Comparison of ENCODE assay signal across 11 mouse cellular contexts in genomic region chr11:5263078-5263730, GRCm38 (mm10). TPM values are rescaled to one million over a fixed set of nuclear protein-coding genes. Genes with fewer than 3 reads are reported as not detected.
DNase-seq lines count a peak whose midpoint lies in the region; ATAC-seq and TF ChIP-seq lines count a peak whose summit lies in the region.
"Had no signal": no experiment of that assay in that cellular context is flagged by ENCODE, and none has a peak within 500 bp of the region (broad histone marks: within the 10 kb centered on the region; RNA-seq: fewer than 3 reads in every experiment).

No protein-coding gene starts in this region.

- WGBS in heart, embryonic 11.5 days (ENCODE audit: insufficient replicate concordance): 52% methylated on average over 26 of the region's 26 CpGs
- 71% methylated on average over 26 of the region's 26 CpGs for WGBS in heart, adult 2 months
- WGBS in lung, embryonic 15.5 days: 51% methylated on average over 26 of the region's 26 CpGs
- WGBS in stomach, embryonic 16.5 days: 62% methylated on average over 26 of the region's 26 CpGs

- TF ChIP-seq CTCF in heart, adult 2 months (IDR thresholded peaks at IDR 0.05): no peak

- H3K27me3 ChIP-seq in heart, embryonic 11.5 days (ENCODE audit: control insufficient read depth, insufficient read depth, low read length): no peaks in the 10 kb centered on the region
- no peaks in the 10 kb centered on the region for H3K27me3 ChIP-seq in heart, adult 2 months (ENCODE audit: control insufficient read depth, insufficient read depth, low read length)
- no peaks in the 10 kb centered on the region for H3K27me3 ChIP-seq in lung, embryonic 15.5 days
- no peaks in the 10 kb centered on the region for H3K27me3 ChIP-seq in stomach, embryonic 16.5 days (ENCODE audit: control insufficient read depth, insufficient read depth, low read length)

- no peak overlapping the region for H3K4me3 ChIP-seq in heart, embryonic 11.5 days (ENCODE audit: low read depth, low read length)
- H3K4me3 ChIP-seq in heart, adult 2 months: no peak overlapping the region
- no peak overlapping the region for H3K4me3 ChIP-seq in lung, embryonic 15.5 days
- no peak overlapping the region for H3K4me3 ChIP-seq in stomach, embryonic 16.5 days (replicated peaks; ENCODE audit: low read length)

- intact Hi-C loops in heart, adult 2 months (cut with DNase I): no loop called here
- intact Hi-C loops in left cerebral cortex, postnatal 36 days (cut with DNase I): loop anchor here (5.0 kb wide), 1 partner anchor 81 kb away; no protein-coding TSS in a partner anchor

- H3K4me2 ChIP-seq in heart, embryonic 11.5 days: no peak overlapping the region
- no peak overlapping the region for H3K4me2 ChIP-seq in lung, embryonic 15.5 days
- H3K4me2 ChIP-seq in stomach, embryonic 16.5 days (ENCODE audit: low read depth, low read length): no peak overlapping the region

- DNase-seq in heart, adult 2 months: no peak
- no peak for DNase-seq in lung, postnatal 10 days
- peak; percentile 43 for DNase-seq in ZHBTc4 (ENCODE audit: low read depth, low spot score)
- no peak for DNase-seq in left cerebral cortex, postnatal 36 days (ENCODE audit: low spot score in 2 of 2)
- DNase-seq in embryo, embryonic 10.5 days (ENCODE audit: low spot score): no peak
- DNase-seq: thymus, adult 2 months had no signal

- H3K79me2 ChIP-seq in heart, adult 2 months (replicated peaks; ENCODE audit: control insufficient read depth, insufficient read depth, low read length): no peaks in the 10 kb centered on the region

- ATAC-seq in heart, embryonic 11.5 days (replicated peaks; ENCODE audit: insufficient number of reproducible peaks, low FRiP score, low TSS enrichment): no peak
- no peak for ATAC-seq in lung, embryonic 15.5 days (ENCODE audit: borderline replicate concordance, extremely low read depth, low FRiP score, low TSS enrichment)
- ATAC-seq in stomach, embryonic 16.5 days (ENCODE audit: insufficient read depth, low FRiP score): peak; percentile 12; the same call in 1 of the 2 replicates
- ATAC-seq: CD4-positive, CD25-positive, alpha-beta regulatory T cell, adult 4 months; intestine, postnatal 0 days had no signal

- peaks cover 15% of the 10 kb centered on the region for H3K4me1 ChIP-seq in heart, embryonic 11.5 days (ENCODE audit: control insufficient read depth, insufficient read depth, low read length)
- peaks cover 4% of the 10 kb centered on the region; the same call in 1 of the 2 replicates for H3K4me1 ChIP-seq in heart, adult 2 months (ENCODE audit: control insufficient read depth, insufficient read depth, low read length)
- peaks cover 11% of the 10 kb centered on the region; the same call in 1 of the 2 replicates for H3K4me1 ChIP-seq in lung, embryonic 15.5 days
- H3K4me1 ChIP-seq in stomach, embryonic 16.5 days (ENCODE audit: control insufficient read depth, insufficient read depth, low read length): peaks cover 13% of the 10 kb centered on the region

- 0 out of 2 replicates have a peak, but pooled peaks cover 2% of the 10 kb centered on the region for H3K36me3 ChIP-seq in heart, embryonic 11.5 days (ENCODE audit: control insufficient read depth, insufficient read depth, low read length)
- H3K36me3 ChIP-seq in heart, adult 2 months (ENCODE audit: control insufficient read depth, insufficient read depth, low read length): no peaks in the 10 kb centered on the region
- no peaks in the 10 kb centered on the region for H3K36me3 ChIP-seq in lung, embryonic 15.5 days
- H3K36me3 ChIP-seq in stomach, embryonic 16.5 days (ENCODE audit: control insufficient read depth, insufficient read depth, low read length): no peaks in the 10 kb centered on the region

- peak overlapping the region; percentile 30; the same call in 1 of the 2 replicates for H3K9ac ChIP-seq in heart, embryonic 11.5 days (ENCODE audit: low read depth, low read length)
- H3K9ac ChIP-seq in heart, adult 2 months (ENCODE audit: low read depth, low read length): no peak overlapping the region
- H3K9ac ChIP-seq in lung, embryonic 15.5 days: no peak overlapping the region
- 0 out of 2 replicates have a peak overlapping the region, but pooled peaks have one; percentile 17 for H3K9ac ChIP-seq in stomach, embryonic 16.5 days (ENCODE audit: low read length)

- H3K27ac ChIP-seq in heart, embryonic 11.5 days (ENCODE audit: low read depth, low read length): no peak overlapping the region
- H3K27ac ChIP-seq in heart, adult 2 months: no peak overlapping the region
- H3K27ac ChIP-seq in lung, embryonic 15.5 days: peak overlapping the region; percentile 74
- H3K27ac ChIP-seq in stomach, embryonic 16.5 days (ENCODE audit: low read length): peak overlapping the region; percentile 78

- no peaks in the 10 kb centered on the region for H3K9me3 ChIP-seq in heart, embryonic 11.5 days (replicated peaks; ENCODE audit: control insufficient read depth, low read length)
- H3K9me3 ChIP-seq in lung, embryonic 15.5 days: no peaks in the 10 kb centered on the region
- no peaks in the 10 kb centered on the region for H3K9me3 ChIP-seq in stomach, embryonic 16.5 days (replicated peaks; ENCODE audit: control insufficient read depth, low read length)

- TF ChIP-seq POLR2A in heart, adult 2 months (IDR thresholded peaks at IDR 0.05; ENCODE audit: insufficient read depth, low read depth, low read length): no peak

- TF ChIP-seq EP300 in heart, adult 2 months (IDR thresholded peaks at IDR 0.05; ENCODE audit: insufficient read depth, low read depth, low read length): no peak

RNA-seq across cellular contexts. Expression of gene Kremen1, which starts 1.8 kb away (rescaled TPM):
- 16.3 and 21.7 TPM in 2 replicates for polyA plus RNA-seq in heart, embryonic 11.5 days (2014; fragmentation: Nextera tagmentation; extraction: Ambion mirVana)
- total RNA-seq in heart, adult 2 months (2021): 10 to 100 TPM; 80.3 to 93.9 TPM
- 59.7 and 80.8 TPM in 2 replicates for polyA plus RNA-seq in heart, adult 2 months (2012; rRNA removed)
- 18.1 and 18.4 TPM in 2 replicates for polyA plus RNA-seq in lung, embryonic 15.5 days (2015; fragmentation: Nextera tagmentation; extraction: Ambion mirVana)
- polyA plus RNA-seq in stomach, embryonic 16.5 days (2015; fragmentation: Nextera tagmentation; extraction: Ambion mirVana): 24.0 and 26.2 TPM in 2 replicates
- total RNA-seq in left cerebral cortex, postnatal 36 days (2021): 10 to 100 TPM; 13.7 to 15.8 TPM

Comparison
In these comparisons a context has a peak if more than half of its experiments do, and no peak if none do; other contexts are left out.
1. H3K9ac ChIP-seq: peak in heart, embryonic 11.5 days (single experiment) and stomach, embryonic 16.5 days (single experiment); none in heart, adult 2 months (single experiment) and lung, embryonic 15.5 days (single experiment).
2. H3K27ac ChIP-seq: peak in lung, embryonic 15.5 days (single experiment) and stomach, embryonic 16.5 days (single experiment); none in heart, embryonic 11.5 days (single experiment) and heart, adult 2 months (single experiment).